Mouse (Mus musculus) WW6 (cell line): ENCODE measurements around the gene Gm4791.

Experiments
- DNase-seq: peaks from one replicate; pipeline ENCODE4 v3.0.0-alpha.2; 2013; ENCODE audit warnings: low read depth, low spot score

Gm4791 gene

DNA sequence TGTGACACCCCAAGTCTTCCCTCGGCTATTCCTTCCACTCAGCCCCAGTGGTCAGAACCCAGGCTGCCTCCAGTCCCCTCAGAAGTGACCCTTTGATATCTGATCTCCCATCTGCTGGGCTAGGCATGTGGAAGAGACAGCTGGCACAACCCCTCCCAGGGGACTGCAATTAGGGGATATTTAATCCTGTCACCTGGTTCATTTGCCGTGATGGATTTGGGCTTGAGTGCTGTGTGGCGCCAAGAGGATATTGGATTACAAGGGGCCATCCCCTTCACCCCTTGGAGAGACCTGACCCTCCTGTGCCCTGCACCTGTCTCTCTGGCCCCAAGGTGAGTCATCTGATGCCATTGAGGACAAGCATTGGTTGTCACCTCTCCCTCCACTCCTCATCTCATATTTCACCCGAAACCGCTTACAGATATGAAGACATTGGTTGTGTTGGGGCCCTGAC is at the start of gene Gm4791:
Gene Gm4791, plus strand, starts transcription at position 404 of the 454 bp plus-strand sequence.
- DNase-seq, result no peak

DNA sequence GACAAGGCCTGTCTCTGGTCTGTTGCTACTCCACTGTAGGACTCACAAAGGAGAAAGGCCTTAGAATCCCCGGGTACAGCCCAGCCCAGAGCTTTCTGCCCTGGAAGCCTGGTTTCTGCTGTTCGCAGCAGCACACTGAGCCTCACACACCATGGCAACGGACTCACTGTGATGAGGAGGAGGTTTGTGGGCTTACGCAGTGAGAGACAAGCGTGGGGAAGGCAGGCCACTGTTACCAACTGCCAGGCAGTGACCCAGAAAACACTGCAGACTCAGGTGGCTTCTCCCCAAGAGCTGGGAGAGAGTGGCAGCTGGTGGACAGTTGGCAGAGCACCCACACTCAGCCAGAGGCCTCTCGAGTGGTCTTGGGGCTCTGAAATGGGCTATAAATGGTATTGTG is 42.3 kb upstream of the Gm4791 start:
- DNase-seq, result no peak

DNA sequence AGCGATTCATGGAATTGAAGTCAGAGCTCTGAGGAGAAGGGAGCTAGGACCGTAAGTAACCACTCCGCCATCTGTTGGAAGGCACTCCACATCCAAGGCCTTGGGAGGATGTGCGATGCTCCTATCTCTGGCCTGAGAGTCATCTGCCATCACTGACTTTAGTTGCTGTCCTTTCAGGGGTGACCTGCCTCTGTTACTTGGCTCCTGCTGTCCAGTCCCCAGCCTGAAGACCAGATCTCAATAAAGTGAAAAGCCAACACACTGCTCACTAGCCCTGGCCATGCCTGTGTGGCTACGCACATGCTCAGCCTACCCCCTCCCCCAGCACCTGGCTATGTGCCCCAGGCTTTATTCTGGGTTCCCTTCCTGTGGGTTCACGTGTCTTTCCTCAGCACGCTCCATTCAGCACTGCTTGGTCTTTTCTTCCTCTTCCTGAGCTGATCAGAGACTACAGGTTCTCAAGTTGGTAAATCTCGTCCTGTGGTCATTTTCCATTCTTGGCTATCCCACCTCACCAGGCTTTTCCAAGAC is 41.1 kb upstream of the Gm4791 start:
- DNase-seq, result no peak

DNA sequence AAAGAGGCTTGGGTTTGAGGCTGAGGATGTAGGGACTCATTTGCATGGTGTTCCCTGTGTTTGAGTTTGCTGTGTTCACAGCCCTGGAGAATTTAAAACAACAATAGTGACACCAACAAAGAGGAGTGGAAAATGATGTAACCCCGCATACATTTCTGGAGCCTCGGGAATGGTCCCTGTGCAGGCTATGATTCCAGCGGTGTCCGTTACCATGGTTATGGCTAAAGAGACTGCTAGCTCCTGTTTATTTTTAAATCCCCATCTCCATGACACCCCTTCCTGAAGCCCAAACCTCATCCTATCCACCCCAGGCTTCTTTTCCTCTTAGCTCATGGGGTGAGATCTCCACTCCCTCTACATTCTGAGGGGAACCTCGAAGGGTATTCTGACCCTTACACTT is 32.5 kb upstream of the Gm4791 start:
- DNase-seq, result no peak

DNA sequence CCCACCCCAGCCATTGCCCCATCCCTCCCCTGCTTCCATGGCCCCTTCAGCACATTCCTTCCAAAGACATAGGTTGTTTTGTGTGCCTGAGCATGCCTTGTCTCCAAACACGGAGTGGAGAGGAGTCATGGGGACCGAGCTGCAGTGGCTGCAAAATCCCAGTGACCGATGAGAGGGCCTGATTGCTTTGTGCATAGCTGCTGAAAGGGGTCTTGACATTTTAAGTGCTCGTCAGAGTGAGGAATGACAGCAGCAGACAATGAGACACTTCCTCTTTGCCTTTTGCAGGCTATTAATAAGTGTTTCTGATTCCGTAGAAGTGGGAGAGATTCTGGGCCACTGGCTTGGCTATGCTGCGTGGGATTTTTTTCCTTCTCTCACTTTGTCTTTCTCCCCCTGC is 29.6 kb upstream of the Gm4791 start:
- no peak for DNase-seq

DNA sequence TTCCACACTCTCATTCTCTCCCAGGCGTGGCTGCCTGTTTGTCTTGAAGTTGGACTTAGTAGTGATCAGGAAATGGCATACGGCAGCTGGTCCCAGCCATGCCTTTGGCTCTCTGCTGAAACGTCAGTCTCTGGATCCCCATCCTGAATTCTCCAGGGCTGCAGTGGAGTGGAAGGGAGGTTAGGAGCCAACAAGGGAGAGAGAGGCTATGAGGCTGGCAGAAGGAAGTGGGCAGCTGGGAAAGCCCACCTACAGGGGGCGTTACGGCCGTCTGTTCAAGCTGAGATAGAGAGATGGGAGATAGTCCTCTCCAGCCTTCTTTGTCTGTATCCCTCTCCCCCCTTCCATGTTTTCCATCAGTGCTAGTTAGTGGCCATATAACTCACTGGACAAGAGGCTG is 29.1 kb upstream of the Gm4791 start:
- DNase-seq, result no peak

DNA sequence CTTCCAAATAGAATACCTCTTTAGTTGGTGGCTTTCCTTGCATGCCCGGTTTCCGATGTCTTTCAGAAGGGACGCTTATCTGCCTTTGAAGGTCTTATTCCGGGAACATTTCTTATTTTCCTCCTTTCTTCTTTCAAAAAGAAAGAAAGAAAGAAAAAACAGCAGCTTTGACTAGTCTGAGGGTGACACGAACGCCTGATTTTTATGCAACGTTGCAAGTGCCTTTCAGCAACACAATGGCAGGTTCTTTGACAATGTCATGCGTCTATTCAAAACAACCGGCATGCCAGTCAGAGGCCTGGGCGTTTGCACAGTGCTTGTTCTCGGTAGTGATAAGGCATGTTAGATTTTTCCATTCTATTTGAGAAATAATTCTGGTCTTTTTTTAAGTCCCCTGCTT is 19.7 kb upstream of the Gm4791 start:
- DNase-seq, result no peak

DNA sequence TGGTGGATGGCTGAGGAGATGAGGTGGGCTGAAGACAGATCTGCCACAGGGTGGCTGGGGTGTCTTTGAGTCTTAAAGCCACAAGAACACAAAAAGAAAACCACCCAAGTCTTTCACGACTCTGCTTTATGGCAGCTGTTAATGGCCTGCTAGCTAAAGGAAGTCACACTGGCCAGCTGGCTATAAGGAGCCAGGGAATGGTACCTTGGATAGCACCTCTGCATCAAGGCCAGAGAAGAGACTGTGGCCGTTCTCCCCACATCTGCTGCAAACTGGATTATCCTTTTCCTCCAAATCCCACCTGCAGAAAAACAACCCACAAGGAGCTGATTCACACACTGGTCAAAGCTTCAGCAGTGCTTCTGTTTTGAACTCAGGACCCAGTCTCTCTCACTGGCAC is 18.4 kb upstream of the Gm4791 start:
- no peak for DNase-seq

DNA sequence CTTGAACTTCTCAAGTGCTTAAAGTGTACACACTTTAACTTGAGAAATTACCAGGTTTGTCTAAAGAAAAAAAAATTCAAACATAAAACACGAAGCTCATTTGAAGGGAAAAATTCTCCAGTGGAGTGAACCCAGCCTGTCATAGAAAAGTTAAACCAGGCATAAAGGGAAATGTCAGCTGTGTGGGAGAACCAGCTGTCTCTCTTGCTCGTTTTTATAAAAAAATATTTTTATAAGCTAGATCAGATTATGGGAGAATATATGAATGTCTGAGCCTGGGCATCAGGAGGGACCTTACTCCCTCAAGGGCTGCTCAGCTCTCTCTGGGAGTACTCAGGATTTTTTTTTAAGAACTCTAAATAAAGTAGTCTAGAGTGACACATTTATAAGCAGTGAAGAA is 15.1 kb upstream of the Gm4791 start:
- no peak for DNase-seq

DNA sequence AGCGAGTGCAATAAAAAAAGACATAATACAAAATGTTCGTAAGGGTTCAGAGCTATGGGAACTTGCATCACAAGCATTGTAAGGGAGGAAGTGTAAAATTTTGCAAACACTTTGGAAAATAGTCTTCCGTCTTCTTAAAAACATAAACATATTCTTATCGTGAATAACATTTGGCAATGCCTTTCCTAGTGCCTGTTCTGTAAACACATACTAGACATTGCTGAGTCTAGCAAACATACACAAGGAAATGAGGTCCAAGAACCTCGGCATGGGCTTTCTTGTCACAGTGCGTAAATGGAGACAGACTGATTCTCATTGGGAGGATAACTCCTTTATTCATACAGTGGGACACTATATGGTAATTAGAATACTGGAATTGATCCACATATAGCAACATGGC is 43.0 kb downstream of the Gm4791 start:
- DNase-seq, result no peak
